ENCODE assay signal across 12 mouse cellular contexts in genomic region chr9:86647931-86648550, GRCm38 (mm10). TPM values are rescaled to one million over a fixed set of nuclear protein-coding genes. Genes with fewer than 3 reads are reported as not detected.
A peak's percentile ranks its signal among the peaks of the same experiment; 100 is the strongest.
DNase-seq lines count a peak whose midpoint lies in the region; ATAC-seq and TF ChIP-seq lines count a peak whose summit lies in the region.
"Had no signal": no experiment of that assay in that cellular context is flagged by ENCODE, and none has a peak within 500 bp of the region (broad histone marks: within the 10 kb centered on the region; RNA-seq: fewer than 3 reads in every experiment).

No protein-coding gene starts in this region.

- H3K4me3 ChIP-seq in limb, embryonic 13.5 days, result no peak overlapping the region
- no peak overlapping the region for H3K4me3 ChIP-seq in limb, embryonic 10.5 days
- H3K4me3 ChIP-seq in heart, embryonic 16.5 days (ENCODE audit: low read length), result no peak overlapping the region
- no peak overlapping the region for H3K4me3 ChIP-seq in myocyte

- peak; percentile 71 for ATAC-seq in limb, embryonic 13.5 days (ENCODE audit: low FRiP score, low read depth)
- ATAC-seq in heart, embryonic 16.5 days (replicated peaks; ENCODE audit: extremely low read depth, insufficient read depth, low FRiP score), result no peak

- no peaks in the 10 kb centered on the region for H3K36me3 ChIP-seq in limb, embryonic 13.5 days
- H3K36me3 ChIP-seq in limb, embryonic 10.5 days, result no peaks in the 10 kb centered on the region
- no peaks in the 10 kb centered on the region for H3K36me3 ChIP-seq in heart, embryonic 16.5 days (ENCODE audit: control insufficient read depth, insufficient read depth)
- H3K36me3 ChIP-seq in myocyte (ENCODE audit: control insufficient read depth, insufficient read depth), result peaks cover 10% of the 10 kb centered on the region
- H3K36me3 ChIP-seq: G1E had no signal

- 57% methylated on average over 7 of the region's 7 CpGs for WGBS in limb, embryonic 13.5 days
- WGBS in limb, embryonic 10.5 days, result 85% methylated on average over 7 of the region's 7 CpGs
- 51% methylated on average over 7 of the region's 7 CpGs for WGBS in heart, embryonic 16.5 days

- H3K27me3 ChIP-seq in limb, embryonic 13.5 days, result no peaks in the 10 kb centered on the region
- no peaks in the 10 kb centered on the region for H3K27me3 ChIP-seq in limb, embryonic 10.5 days (ENCODE audit: low read depth, poor library complexity, severe bottlenecking)
- H3K27me3 ChIP-seq in heart, embryonic 16.5 days (ENCODE audit: control insufficient read depth, insufficient read depth, low read length), result no peaks in the 10 kb centered on the region
- no peaks in the 10 kb centered on the region for H3K27me3 ChIP-seq in myocyte (ENCODE audit: control insufficient read depth, insufficient read depth, insufficient read length)

- no peak overlapping the region for H3ac ChIP-seq in myocyte (ENCODE audit: control insufficient read depth, insufficient read length)

- H3K4me1 ChIP-seq in limb, embryonic 13.5 days, result peaks cover 9% of the 10 kb centered on the region; the same call in 1 of the 2 replicates
- no peaks in the 10 kb centered on the region for H3K4me1 ChIP-seq in limb, embryonic 10.5 days
- no peaks in the 10 kb centered on the region for H3K4me1 ChIP-seq in heart, embryonic 16.5 days (ENCODE audit: control insufficient read depth, insufficient read depth, low read length)

- no peaks in the 10 kb centered on the region for H3K9me3 ChIP-seq in limb, embryonic 13.5 days
- no peaks in the 10 kb centered on the region for H3K9me3 ChIP-seq in limb, embryonic 10.5 days (replicated peaks)
- no peaks in the 10 kb centered on the region for H3K9me3 ChIP-seq in heart, embryonic 16.5 days (replicated peaks; ENCODE audit: control insufficient read depth, low read length)
- H3K9me3 ChIP-seq: G1E had no signal

- no peak for TF ChIP-seq POLR2A in myocyte (IDR thresholded peaks at IDR 0.05; ENCODE audit: insufficient read length, low read depth)

- H3K79me2 ChIP-seq in myocyte (ENCODE audit: control insufficient read depth, insufficient read depth), result no peaks in the 10 kb centered on the region

- no peak for DNase-seq in limb, embryonic 10.5 days (ENCODE audit: low spot score)
- peak; percentile 18 to 51 for DNase-seq in kidney, postnatal 25 days
- no peak for DNase-seq in natural killer cell, adult 2 months (ENCODE audit: low spot score in 2 of 2)
- no peak for DNase-seq in frontal cortex, adult 2 months (ENCODE audit: extremely low spot score in 1 of 2, low spot score in 1 of 2)
- no peak for DNase-seq in adrenal gland, postnatal 36 days
- DNase-seq: adrenal gland, postnatal 10 days; cerebellum, adult 9-10 months; thymus, postnatal 36 days had no signal

- H3K4me2 ChIP-seq in limb, embryonic 13.5 days (replicated peaks), result no peak overlapping the region
- H3K4me2 ChIP-seq in heart, embryonic 16.5 days (ENCODE audit: low read depth, low read length), result no peak overlapping the region
- no peak overlapping the region for H3K4me2 ChIP-seq in myocyte (ENCODE audit: low read depth)

- no peak overlapping the region for H3K9ac ChIP-seq in limb, embryonic 13.5 days
- H3K9ac ChIP-seq in heart, embryonic 16.5 days (ENCODE audit: low read length), result no peak overlapping the region

- H3K27ac ChIP-seq in limb, embryonic 13.5 days, result peak overlapping the region; percentile 69; the same call in 1 of the 2 replicates
- H3K27ac ChIP-seq in limb, embryonic 10.5 days, result no peak overlapping the region
- H3K27ac ChIP-seq in heart, embryonic 16.5 days (ENCODE audit: low read length), result peak overlapping the region; percentile 63

TF ChIP-seq in myocyte, 11 proteins besides CTCF, POLR2A, EP300 and RAD21:
- TF ChIP-seq CEBPB (IDR thresholded peaks at IDR 0.05; ENCODE audit: insufficient read depth, poor library complexity, severe bottlenecking) (0 out of 2 replicates have a peak, but pooled peaks have one; percentile 30), E2F4 (IDR thresholded peaks at IDR 0.05; ENCODE audit: insufficient read depth) (no peak)

RNA-seq across cellular contexts. Expression of gene Me1, which starts 47.7 kb away (rescaled TPM):
- 21.8 and 22.5 TPM in 2 replicates for polyA plus RNA-seq in limb, embryonic 13.5 days (2015; fragmentation: Nextera tagmentation; extraction: Ambion mirVana)
- 6.2 and 9.4 TPM in 2 replicates for polyA plus RNA-seq in limb, embryonic 10.5 days (2016; fragmentation: Nextera tagmentation; extraction: Ambion mirVana)
- 19.6 and 26.4 TPM in 2 replicates for polyA plus RNA-seq in heart, embryonic 16.5 days (2015; fragmentation: Nextera tagmentation; extraction: Ambion mirVana)
- 33.6 TPM for polyA plus RNA-seq in myocyte (2012; fragmentation: generic; extraction: Trizol)
- polyA plus RNA-seq in frontal cortex, adult 2 months (2012; rRNA removed), result 49.7 and 51.2 TPM in 2 replicates
- total RNA-seq in adrenal gland, postnatal 36 days (2021), result 1,000 to 10,000 TPM; 1,431 to 2,044 TPM

Comparison
In these comparisons a context has a peak if more than half of its experiments do, and no peak if none do; other contexts are left out.
1. DNase-seq: peak in kidney, postnatal 25 days (2 of 2); none in limb, embryonic 10.5 days (single experiment), natural killer cell, adult 2 months (0 of 2), frontal cortex, adult 2 months (0 of 2) and adrenal gland, postnatal 36 days (0 of 2).